Comparison of ENCODE assay signal across 10 mouse cellular contexts in the genomic region with DNA sequence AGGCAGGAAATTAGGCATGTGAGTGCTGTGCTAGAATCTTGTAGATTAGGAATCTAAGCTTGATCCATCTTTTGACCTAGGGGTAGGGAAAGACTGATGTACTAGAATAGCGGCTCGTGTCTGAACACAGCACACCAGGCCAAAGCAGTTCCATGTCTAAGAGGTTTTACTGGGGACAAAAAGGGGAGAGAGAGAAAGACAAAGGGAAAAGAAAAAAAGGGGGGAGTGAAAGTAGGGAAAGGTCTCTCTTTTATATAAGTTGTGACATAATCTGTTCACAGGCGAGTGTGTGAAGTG.
DNase-seq lines count a peak whose midpoint lies in the region; ATAC-seq and TF ChIP-seq lines count a peak whose summit lies in the region.
"Had no signal": no experiment of that assay in that cellular context is flagged by ENCODE, and none has a peak within 500 bp of the region (broad histone marks: within the 10 kb centered on the region; RNA-seq: fewer than 3 reads in every experiment).

No protein-coding gene starts in this region.

- no peak overlapping the region for H3K9ac ChIP-seq in lung, embryonic 15.5 days
- H3K9ac ChIP-seq in lung, postnatal 0 days (replicated peaks; ENCODE audit: low read depth) = no peak overlapping the region
- H3K9ac ChIP-seq in forebrain, embryonic 14.5 days (ENCODE audit: low read length) = no peak overlapping the region
- H3K9ac ChIP-seq in limb, embryonic 11.5 days (ENCODE audit: low read length) = no peak overlapping the region
- 0 out of 2 replicates have a peak overlapping the region, but pooled peaks have one; percentile 41 for H3K9ac ChIP-seq in neural tube, embryonic 13.5 days
- no peak overlapping the region for H3K9ac ChIP-seq in liver, embryonic 12.5 days

- WGBS in lung, embryonic 15.5 days = 69% methylated on average over 3 of the region's 3 CpGs
- WGBS in lung, postnatal 0 days = 70% methylated on average over 3 of the region's 3 CpGs
- 20% methylated on average over 3 of the region's 3 CpGs for WGBS in forebrain, embryonic 14.5 days
- WGBS in limb, embryonic 11.5 days = 89% methylated on average over 3 of the region's 3 CpGs
- WGBS in neural tube, embryonic 13.5 days = 36% methylated on average over 3 of the region's 3 CpGs
- WGBS in liver, embryonic 12.5 days (ENCODE audit: insufficient replicate concordance) = 81% methylated on average over 3 of the region's 3 CpGs

- ATAC-seq in lung, embryonic 15.5 days (ENCODE audit: borderline replicate concordance, extremely low read depth, low FRiP score, low TSS enrichment) = no peak
- no peak for ATAC-seq in lung, postnatal 0 days
- ATAC-seq in forebrain, embryonic 14.5 days = peak; percentile 60; the same call in 1 of the 2 replicates
- ATAC-seq in limb, embryonic 11.5 days (ENCODE audit: insufficient number of reproducible peaks, low FRiP score, low TSS enrichment, low read depth) = no peak
- no peak for ATAC-seq in neural tube, embryonic 13.5 days (ENCODE audit: low read depth)
- no peak for ATAC-seq in megakaryocyte, adult 5-6 weeks (ENCODE audit: poor library complexity, severe bottlenecking)
- no peak for ATAC-seq in liver, embryonic 12.5 days

- H3K27ac ChIP-seq in lung, embryonic 15.5 days = peak overlapping the region; percentile 89
- no peak overlapping the region for H3K27ac ChIP-seq in lung, postnatal 0 days (ENCODE audit: low read length)
- no peak overlapping the region; the same call in 1 of the 2 replicates for H3K27ac ChIP-seq in forebrain, embryonic 14.5 days (ENCODE audit: low read depth, low read length)
- 0 out of 2 replicates have a peak overlapping the region, but pooled peaks have one; percentile 51 for H3K27ac ChIP-seq in limb, embryonic 11.5 days (replicated peaks; ENCODE audit: low read depth, low read length)
- peak overlapping the region; percentile 80 for H3K27ac ChIP-seq in neural tube, embryonic 13.5 days (replicated peaks)
- H3K27ac ChIP-seq in liver, embryonic 12.5 days = no peak overlapping the region

- H3K36me3 ChIP-seq in lung, embryonic 15.5 days = no peaks in the 10 kb centered on the region
- H3K36me3 ChIP-seq in lung, postnatal 0 days (ENCODE audit: insufficient read depth, low read length) = no peaks in the 10 kb centered on the region
- no peaks in the 10 kb centered on the region for H3K36me3 ChIP-seq in forebrain, embryonic 14.5 days (ENCODE audit: control insufficient read depth, insufficient read depth, low read length)
- no peaks in the 10 kb centered on the region for H3K36me3 ChIP-seq in limb, embryonic 11.5 days (ENCODE audit: control insufficient read depth, insufficient read depth, low read length)
- no peaks in the 10 kb centered on the region for H3K36me3 ChIP-seq in neural tube, embryonic 13.5 days
- no peaks in the 10 kb centered on the region for H3K36me3 ChIP-seq in liver, embryonic 12.5 days

- DNase-seq in lung, postnatal 0 days (ENCODE audit: low spot score) = no peak
- no peak for DNase-seq in forebrain, embryonic 14.5 days (ENCODE audit: low spot score)
- no peak for DNase-seq in limb, embryonic 11.5 days (ENCODE audit: low spot score)
- no peak for DNase-seq in layer of hippocampus, adult 8-10 months (ENCODE audit: low spot score in 2 of 2)
- DNase-seq: thymus, adult 18-20 months had no signal

- H3K9me3 ChIP-seq in lung, embryonic 15.5 days = no peaks in the 10 kb centered on the region
- no peaks in the 10 kb centered on the region for H3K9me3 ChIP-seq in lung, postnatal 0 days (ENCODE audit: low read length)
- no peaks in the 10 kb centered on the region for H3K9me3 ChIP-seq in forebrain, embryonic 14.5 days (replicated peaks; ENCODE audit: control insufficient read depth, low read length)
- H3K9me3 ChIP-seq in limb, embryonic 11.5 days (ENCODE audit: control insufficient read depth, low read length) = no peaks in the 10 kb centered on the region
- no peaks in the 10 kb centered on the region for H3K9me3 ChIP-seq in neural tube, embryonic 13.5 days
- no peaks in the 10 kb centered on the region for H3K9me3 ChIP-seq in liver, embryonic 12.5 days (replicated peaks)

- no peak for TF ChIP-seq CTCF in lung, postnatal 0 days (IDR thresholded peaks at IDR 0.05)

- 0 out of 2 replicates have a peak overlapping the region, but pooled peaks have one; percentile 9 for H3K4me2 ChIP-seq in lung, embryonic 15.5 days
- H3K4me2 ChIP-seq in lung, postnatal 0 days (replicated peaks; ENCODE audit: low read depth, low read length) = no peak overlapping the region
- H3K4me2 ChIP-seq in forebrain, embryonic 14.5 days (ENCODE audit: low read length) = peak overlapping the region; percentile 9; the same call in 1 of the 2 replicates
- no peak overlapping the region for H3K4me2 ChIP-seq in limb, embryonic 11.5 days (ENCODE audit: low read depth, severe bottlenecking)
- H3K4me2 ChIP-seq in neural tube, embryonic 13.5 days = peak overlapping the region; percentile 30
- no peak overlapping the region for H3K4me2 ChIP-seq in liver, embryonic 12.5 days

- peaks cover 19% of the 10 kb centered on the region for H3K4me1 ChIP-seq in lung, embryonic 15.5 days
- no peaks in the 10 kb centered on the region for H3K4me1 ChIP-seq in lung, postnatal 0 days (ENCODE audit: insufficient read depth, low read depth, low read length)
- peaks cover 11% of the 10 kb centered on the region for H3K4me1 ChIP-seq in forebrain, embryonic 14.5 days (ENCODE audit: control insufficient read depth, insufficient read depth, low read length)
- peaks cover 5% of the 10 kb centered on the region; the same call in 1 of the 2 replicates for H3K4me1 ChIP-seq in limb, embryonic 11.5 days (ENCODE audit: control insufficient read depth, insufficient read depth, low read length)
- H3K4me1 ChIP-seq in neural tube, embryonic 13.5 days (replicated peaks) = peaks cover 16% of the 10 kb centered on the region
- no peaks in the 10 kb centered on the region for H3K4me1 ChIP-seq in liver, embryonic 12.5 days

- no peak overlapping the region for H3K4me3 ChIP-seq in lung, embryonic 15.5 days
- H3K4me3 ChIP-seq in lung, postnatal 0 days (ENCODE audit: low read depth, low read length) = no peak overlapping the region
- no peak overlapping the region for H3K4me3 ChIP-seq in forebrain, embryonic 14.5 days (ENCODE audit: low read depth, low read length)
- no peak overlapping the region for H3K4me3 ChIP-seq in limb, embryonic 11.5 days (ENCODE audit: low read depth, low read length)
- H3K4me3 ChIP-seq in neural tube, embryonic 13.5 days = no peak overlapping the region
- H3K4me3 ChIP-seq in liver, embryonic 12.5 days = no peak overlapping the region
- H3K4me3 ChIP-seq: myocyte had no signal

- H3K27me3 ChIP-seq in lung, embryonic 15.5 days = no peaks in the 10 kb centered on the region
- no peaks in the 10 kb centered on the region for H3K27me3 ChIP-seq in lung, postnatal 0 days (replicated peaks; ENCODE audit: insufficient read depth, low read length)
- H3K27me3 ChIP-seq in forebrain, embryonic 14.5 days (replicated peaks; ENCODE audit: control insufficient read depth, insufficient read depth, low read length) = peaks cover 26% of the 10 kb centered on the region; the same call in 1 of the 2 replicates
- no peaks in the 10 kb centered on the region for H3K27me3 ChIP-seq in limb, embryonic 11.5 days (ENCODE audit: control insufficient read depth, insufficient read depth, low read length)
- H3K27me3 ChIP-seq in neural tube, embryonic 13.5 days = peaks cover 50% of the 10 kb centered on the region
- H3K27me3 ChIP-seq in liver, embryonic 12.5 days (replicated peaks) = no peaks in the 10 kb centered on the region

- no peak for TF ChIP-seq EP300 in lung, postnatal 0 days (IDR thresholded peaks at IDR 0.05)

Comparison
In these comparisons a context has a peak if more than half of its experiments do, and no peak if none do; other contexts are left out.
1. H3K27ac ChIP-seq: peak in lung, embryonic 15.5 days (single experiment), limb, embryonic 11.5 days (single experiment) and neural tube, embryonic 13.5 days (single experiment); none in lung, postnatal 0 days (single experiment), forebrain, embryonic 14.5 days (single experiment) and liver, embryonic 12.5 days (single experiment).
2. H3K4me2 ChIP-seq: peak in lung, embryonic 15.5 days (single experiment), forebrain, embryonic 14.5 days (single experiment) and neural tube, embryonic 13.5 days (single experiment); none in lung, postnatal 0 days (single experiment), limb, embryonic 11.5 days (single experiment) and liver, embryonic 12.5 days (single experiment).